Mouse (Mus musculus) brain, embryonic 14.5 days (tissue): ENCODE measurements at regions not wholly inside any gene's neighbourhood (a gene's known extent, or its start where the extent isn't known, plus 50 kb on each side); places are given as distances from the start of the nearest gene placed in this dataset.

Experiments
- CTCF ChIP-seq: fragments of 200-500 bp; IDR thresholded peaks from 2 replicates; pipeline ENCODE4 v1.5.1; 2012; ENCODE audit warnings: inconsistent platforms, mild to moderate bottlenecking, moderate library complexity, borderline replicate concordance; ENCODE audit not compliant: insufficient read depth, insufficient read length; ENCODE audit errors: extremely low read depth
- POLR2A ChIP-seq: fragments of 200-500 bp; IDR thresholded peaks from 2 replicates; pipeline ENCODE4 v1.6.1; 2012; ENCODE audit warnings: mild to moderate bottlenecking, inconsistent platforms, borderline replicate concordance; ENCODE audit not compliant: poor library complexity, insufficient read depth, insufficient read length, severe bottlenecking; ENCODE audit errors: extremely low read depth

DNA sequence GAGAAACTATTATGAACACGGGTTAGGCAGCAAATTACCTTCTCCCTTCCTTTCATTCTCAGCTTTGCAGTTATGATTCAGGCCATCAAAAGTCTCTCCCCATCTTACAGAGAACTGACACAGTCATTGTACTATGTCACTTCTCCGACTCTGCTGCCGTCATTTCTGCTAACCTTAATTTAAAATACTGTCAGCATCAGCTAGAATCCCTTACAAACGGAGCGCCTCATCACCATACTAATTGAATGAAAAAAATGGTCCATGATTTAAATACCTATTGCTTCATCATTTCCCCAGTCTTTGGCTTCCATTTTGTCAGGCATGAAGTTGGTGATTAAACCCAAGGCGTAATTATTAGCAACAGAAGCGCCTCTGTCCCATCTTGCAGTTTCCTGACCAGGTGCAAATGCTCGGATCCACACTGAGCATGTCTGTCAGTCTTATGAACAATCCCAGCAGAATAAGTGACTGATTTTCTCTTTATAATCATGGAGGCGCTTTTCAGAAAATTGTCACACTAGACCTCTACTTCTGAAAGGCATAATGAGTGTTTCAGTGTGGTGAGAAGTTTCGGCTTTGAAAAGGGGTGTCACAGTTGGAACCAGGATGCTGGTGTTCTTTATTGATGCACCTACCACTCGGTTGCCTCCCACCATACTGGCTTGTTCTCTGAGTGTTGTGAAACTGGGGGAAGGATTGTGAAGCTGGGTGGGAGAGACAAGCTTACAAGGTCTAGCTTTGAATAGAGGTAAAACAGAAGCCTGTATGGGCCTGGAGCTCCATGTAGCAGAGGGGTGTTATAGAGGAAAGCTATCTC, 52.4 kb upstream of the Npy start:
- TF ChIP-seq CTCF, result no peak
- no peak for TF ChIP-seq POLR2A
